Comparison of ENCODE assay signal across 8 mouse cellular contexts in the genomic region with DNA sequence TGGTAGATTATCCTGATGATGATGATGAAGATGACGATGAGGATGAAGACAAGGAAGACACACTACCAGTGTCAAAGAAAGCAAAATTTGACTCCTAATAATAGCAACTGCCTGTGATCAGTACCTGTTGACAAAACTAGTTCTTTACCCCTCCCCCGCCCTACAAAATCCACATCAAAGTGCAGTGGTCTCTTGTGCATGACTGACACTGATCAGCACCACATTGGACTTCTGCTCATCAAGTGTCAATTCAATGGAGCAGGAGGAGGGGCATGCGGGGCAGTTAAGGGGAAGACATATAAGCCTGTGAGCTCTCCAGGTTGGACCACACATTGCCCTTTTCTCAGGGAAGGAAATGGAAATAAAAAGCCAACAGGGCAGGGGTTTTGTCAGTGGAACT. TPM values are rescaled to one million over a fixed set of nuclear protein-coding genes. Genes with fewer than 3 reads are reported as not detected.
DNase-seq lines count a peak whose midpoint lies in the region; ATAC-seq and TF ChIP-seq lines count a peak whose summit lies in the region.

No protein-coding gene starts in this region.

- H3K27ac ChIP-seq in spleen, adult 2 months (ENCODE audit: insufficient read depth, low read length) = peak overlapping the region; percentile 97; the same call in 1 of the 2 replicates
- 0 out of 2 replicates have a peak overlapping the region, but pooled peaks have one; percentile 93 for H3K27ac ChIP-seq in hindbrain, postnatal 0 days
- H3K27ac ChIP-seq in neural tube, embryonic 13.5 days (replicated peaks) = peak overlapping the region; percentile 95; the same call in 1 of the 2 replicates

- WGBS in spleen, adult 2 months = 49% methylated on average over 3 of the region's 3 CpGs
- 68% methylated on average over 3 of the region's 3 CpGs for WGBS in hindbrain, postnatal 0 days
- WGBS in neural tube, embryonic 13.5 days = 62% methylated on average over 3 of the region's 3 CpGs

- no peak for TF ChIP-seq POLR2A in spleen, adult 2 months (IDR thresholded peaks at IDR 0.05; ENCODE audit: low read depth, low read length)

- no peak overlapping the region; the same call in 1 of the 2 replicates for H3K4me3 ChIP-seq in spleen, adult 2 months (ENCODE audit: extremely low read depth, insufficient read depth, insufficient read length)
- H3K4me3 ChIP-seq in hindbrain, postnatal 0 days (ENCODE audit: low read length) = peak overlapping the region; percentile 50; the same call in 1 of the 2 replicates
- H3K4me3 ChIP-seq in neural tube, embryonic 13.5 days = peak overlapping the region; percentile 49

- no peak for ATAC-seq in cerebellum, adult (ENCODE audit: insufficient number of reproducible peaks, low FRiP score, low TSS enrichment)
- no peak for ATAC-seq in hindbrain, postnatal 0 days
- ATAC-seq in neural tube, embryonic 13.5 days (ENCODE audit: low read depth) = no peak

- peaks cover 2% of the 10 kb centered on the region; the same call in 1 of the 2 replicates for H3K4me1 ChIP-seq in spleen, adult 2 months (ENCODE audit: control insufficient read depth, insufficient read depth, insufficient read length)
- no peaks in the 10 kb centered on the region for H3K4me1 ChIP-seq in hindbrain, postnatal 0 days (ENCODE audit: insufficient read depth, low read length)
- H3K4me1 ChIP-seq in neural tube, embryonic 13.5 days (replicated peaks) = no peaks in the 10 kb centered on the region; the same call in 1 of the 2 replicates

- TF ChIP-seq CTCF in spleen, adult 2 months (IDR thresholded peaks at IDR 0.05; ENCODE audit: extremely low read depth, insufficient read depth, insufficient read length, insufficient replicate concordance) = no peak
- no peak for TF ChIP-seq CTCF in hindbrain, postnatal 0 days (IDR thresholded peaks at IDR 0.05; ENCODE audit: low read depth)

- no peaks in the 10 kb centered on the region for H3K36me3 ChIP-seq in spleen, adult 2 months (ENCODE audit: control insufficient read depth, insufficient read depth, low read length)
- no peaks in the 10 kb centered on the region for H3K36me3 ChIP-seq in hindbrain, postnatal 0 days (ENCODE audit: insufficient read depth, low read length)
- H3K36me3 ChIP-seq in neural tube, embryonic 13.5 days = no peaks in the 10 kb centered on the region

- H3K9me3 ChIP-seq in hindbrain, postnatal 0 days (ENCODE audit: low read length) = no peaks in the 10 kb centered on the region
- H3K9me3 ChIP-seq in neural tube, embryonic 13.5 days = peaks cover 3% of the 10 kb centered on the region

- DNase-seq in cerebellum, adult 9-10 months = peak; percentile 60
- DNase-seq in spleen, adult 2 months (ENCODE audit: low read depth in 1 of 2, low spot score in 2 of 2) = no peak
- no peak for DNase-seq in spleen, postnatal 36 days (ENCODE audit: low spot score in 2 of 2)
- no peak for DNase-seq in hindbrain, postnatal 0 days (ENCODE audit: low spot score)
- DNase-seq in right cerebral cortex, postnatal 14 days = no peak
- no peak for DNase-seq in gastrocnemius, postnatal 10 days

- H3K9ac ChIP-seq in hindbrain, postnatal 0 days (replicated peaks; ENCODE audit: low read length) = peak overlapping the region; percentile 51; the same call in 1 of the 2 replicates
- peak overlapping the region; percentile 72; the same call in 1 of the 2 replicates for H3K9ac ChIP-seq in neural tube, embryonic 13.5 days

- peak overlapping the region; percentile 59 for H3K4me2 ChIP-seq in hindbrain, postnatal 0 days (ENCODE audit: low read depth, low read length)
- peak overlapping the region; percentile 64 for H3K4me2 ChIP-seq in neural tube, embryonic 13.5 days

- no peaks in the 10 kb centered on the region for H3K27me3 ChIP-seq in spleen, adult 2 months (ENCODE audit: control insufficient read depth, insufficient read depth, low read length)
- H3K27me3 ChIP-seq in hindbrain, postnatal 0 days (ENCODE audit: insufficient read depth, low read length) = no peaks in the 10 kb centered on the region
- no peaks in the 10 kb centered on the region for H3K27me3 ChIP-seq in neural tube, embryonic 13.5 days

RNA-seq across cellular contexts. Expression of gene Scaf8, which starts 29.6 kb away (rescaled TPM):
- 18.6 and 24.2 TPM in 2 replicates for polyA plus RNA-seq in spleen, adult 2 months (2012; rRNA removed)
- 38.9 and 42.8 TPM in 2 replicates for total RNA-seq in hindbrain, postnatal 0 days (2014; rRNA removed)
- polyA plus RNA-seq in hindbrain, postnatal 0 days (2015; fragmentation: Nextera tagmentation; extraction: Ambion mirVana) = 15.1 and 15.6 TPM in 2 replicates
- polyA plus RNA-seq in neural tube, embryonic 13.5 days (2015; fragmentation: Nextera tagmentation; extraction: Ambion mirVana) = 17.2 and 20.0 TPM in 2 replicates
- 10 to 100 TPM; 26.9 to 38.5 TPM for total RNA-seq in gastrocnemius, postnatal 10 days (2021)
